Mouse (Mus musculus): ENCODE measurements around the gene Cltb.

DNA sequence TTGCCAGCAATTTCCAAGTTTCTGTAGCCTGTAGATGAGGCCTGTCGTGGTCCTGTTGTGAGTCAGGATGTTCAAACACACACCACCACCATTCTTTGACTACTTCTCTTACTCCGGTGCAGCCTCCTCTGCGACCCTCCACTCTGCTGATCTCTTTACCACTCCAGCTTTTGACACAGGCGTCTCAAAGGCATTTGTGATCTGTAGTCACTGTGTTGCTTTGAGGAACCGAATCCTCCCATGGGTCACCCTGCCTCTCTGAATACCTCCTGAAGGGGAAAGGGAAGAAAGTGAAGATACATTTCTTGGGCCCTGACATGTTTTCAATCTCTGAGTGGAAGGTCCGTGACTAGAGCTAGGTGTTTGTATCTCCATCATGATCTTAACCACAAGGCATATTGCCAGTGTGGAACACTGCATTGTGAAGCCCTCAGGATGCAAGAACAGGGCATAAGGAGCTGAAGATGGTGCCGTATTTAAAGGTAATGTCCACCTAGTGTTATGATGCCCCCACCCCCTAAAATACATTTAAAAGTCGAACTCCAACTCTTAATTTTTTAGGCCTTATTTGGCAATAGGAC is 19.3 kb downstream of the Cltb start:
- no peak for TF ChIP-seq CTCF (IDR thresholded peaks at IDR 0.05; ENCODE audit: extremely low read depth, insufficient read depth, insufficient read length, insufficient replicate concordance)
- no peak for TF ChIP-seq POLR2A (IDR thresholded peaks at IDR 0.05; ENCODE audit: low read depth, low read length)
